Mouse (Mus musculus): ENCODE results near the gene Pcsk4.

The Pcsk4 gene

GRCm38 (mm10) chr10:80271870-80272585 is 57.3 kb downstream of the Pcsk4 start:
- no peak for DNase-seq (ENCODE audit: low read depth, low spot score)

All from telencephalon, adult 2 months (tissue).